ENCODE assay signal across 10 mouse cellular contexts in genomic region chr19:42777801-42778200, GRCm38 (mm10). TPM values are rescaled to one million over a fixed set of nuclear protein-coding genes. Genes with fewer than 3 reads are reported as not detected.
DNase-seq lines count a peak whose midpoint lies in the region; ATAC-seq and TF ChIP-seq lines count a peak whose summit lies in the region.
"Had no signal": no experiment of that assay in that cellular context is flagged by ENCODE, and none has a peak within 500 bp of the region (broad histone marks: within the 10 kb centered on the region; RNA-seq: fewer than 3 reads in every experiment).

No protein-coding gene starts in this region.

- no peaks in the 10 kb centered on the region for H3K36me3 ChIP-seq in liver, adult 2 months (ENCODE audit: control insufficient read depth, insufficient read depth, low read length)
- H3K36me3 ChIP-seq in liver, embryonic 12.5 days, result peaks cover 7% of the 10 kb centered on the region; the same call in 1 of the 2 replicates
- peaks cover 3% of the 10 kb centered on the region; the same call in 1 of the 2 replicates for H3K36me3 ChIP-seq in hindbrain, embryonic 10.5 days
- H3K36me3 ChIP-seq: lung, embryonic 15.5 days; stomach, embryonic 15.5 days had no signal

- no peaks in the 10 kb centered on the region for H3K9me3 ChIP-seq in liver, embryonic 12.5 days (replicated peaks)
- H3K9me3 ChIP-seq in hindbrain, embryonic 10.5 days, result no peaks in the 10 kb centered on the region
- H3K9me3 ChIP-seq: lung, embryonic 15.5 days; stomach, embryonic 15.5 days had no signal

- no peaks in the 10 kb centered on the region for H3K79me2 ChIP-seq in liver, adult 2 months (ENCODE audit: control insufficient read depth, insufficient read depth, low read length)

- peak; percentile 65 for TF ChIP-seq CTCF in liver, adult 2 months (IDR thresholded peaks at IDR 0.05; ENCODE audit: low read depth, low read length)

- no peak for TF ChIP-seq POLR2A in liver, adult 2 months (IDR thresholded peaks at IDR 0.05; ENCODE audit: extremely low read depth, insufficient read depth, low read length)

- no peaks in the 10 kb centered on the region for H3K27me3 ChIP-seq in liver, adult 2 months (ENCODE audit: control insufficient read depth, insufficient read depth, low read length)
- no peaks in the 10 kb centered on the region for H3K27me3 ChIP-seq in liver, embryonic 12.5 days (replicated peaks)
- no peaks in the 10 kb centered on the region for H3K27me3 ChIP-seq in hindbrain, embryonic 10.5 days (ENCODE audit: insufficient read depth, poor library complexity, severe bottlenecking)
- H3K27me3 ChIP-seq: lung, embryonic 15.5 days; stomach, embryonic 15.5 days had no signal

- peak; percentile 39 for DNase-seq in adrenal gland, adult 2 months
- DNase-seq in adrenal gland, postnatal 4 days (ENCODE audit: low spot score in 2 of 2), result no peak
- no peak for DNase-seq in liver, adult 2 months (ENCODE audit: extremely low read depth, low read depth, low spot score)
- DNase-seq in cerebellum, adult 9-11 months, result peak; percentile 25
- peak; percentile 18 to 49 for DNase-seq in natural killer cell, adult 2 months (ENCODE audit: low spot score in 2 of 2)
- no peak for DNase-seq in hindbrain, embryonic 10.5 days (ENCODE audit: low spot score)
- no peak for DNase-seq in gastrocnemius, adult 8-10 months (ENCODE audit: low spot score in 2 of 2)

- H3K4me1 ChIP-seq in liver, adult 2 months (ENCODE audit: control insufficient read depth, insufficient read depth, low read length), result peaks cover 2% of the 10 kb centered on the region; the same call in 1 of the 2 replicates
- H3K4me1 ChIP-seq in liver, embryonic 12.5 days, result peaks cover 22% of the 10 kb centered on the region
- peaks cover 22% of the 10 kb centered on the region for H3K4me1 ChIP-seq in hindbrain, embryonic 10.5 days (replicated peaks)

- ATAC-seq in liver, embryonic 12.5 days, result no peak

- no peak overlapping the region for H3K4me2 ChIP-seq in liver, embryonic 12.5 days
- H3K4me2 ChIP-seq: lung, embryonic 15.5 days; stomach, embryonic 15.5 days had no signal

- no peak overlapping the region for H3K9ac ChIP-seq in liver, adult 2 months (ENCODE audit: low read depth, low read length)
- no peak overlapping the region for H3K9ac ChIP-seq in liver, embryonic 12.5 days
- H3K9ac ChIP-seq: lung, embryonic 15.5 days; stomach, embryonic 15.5 days had no signal

- no peak overlapping the region for H3K27ac ChIP-seq in liver, adult 2 months (replicated peaks; ENCODE audit: insufficient read depth, low read depth, low read length)
- H3K27ac ChIP-seq in liver, embryonic 12.5 days, result no peak overlapping the region
- H3K27ac ChIP-seq in hindbrain, embryonic 10.5 days, result no peak overlapping the region
- H3K27ac ChIP-seq: lung, embryonic 15.5 days; stomach, embryonic 15.5 days had no signal

- 75% methylated on average over 5 of the region's 5 CpGs for WGBS in liver, adult 2 months
- 66% methylated on average over 5 of the region's 5 CpGs for WGBS in liver, embryonic 12.5 days (ENCODE audit: insufficient replicate concordance)
- WGBS in hindbrain, embryonic 10.5 days, result 77% methylated on average over 5 of the region's 5 CpGs

- H3K4me3 ChIP-seq in liver, adult 2 months (ENCODE audit: insufficient read depth, low read depth, low read length), result no peak overlapping the region
- no peak overlapping the region for H3K4me3 ChIP-seq in liver, embryonic 12.5 days
- no peak overlapping the region for H3K4me3 ChIP-seq in hindbrain, embryonic 10.5 days
- H3K4me3 ChIP-seq: lung, embryonic 15.5 days; stomach, embryonic 15.5 days had no signal

RNA-seq across cellular contexts. Expression of gene Hps1, which starts 2.0 kb away (rescaled TPM):
- total RNA-seq in adrenal gland, adult 2 months (2021), result 10 to 100 TPM; 25.7 to 29.1 TPM
- 185 and 307 TPM in 2 replicates for polyA plus RNA-seq in adrenal gland, adult 2 months (2012; rRNA removed)
- total RNA-seq in adrenal gland, postnatal 4 days (2021), result 10 to 100 TPM; 27.4 to 28.0 TPM
- total RNA-seq in liver, adult 2 months (2014; rRNA removed), result 3.1 and 3.8 TPM in 2 replicates
- 9.4 and 14.3 TPM in 2 replicates for polyA plus RNA-seq in liver, adult 2 months (2012; rRNA removed)
- 12.2 and 13.6 TPM in 2 replicates for polyA plus RNA-seq in liver, embryonic 12.5 days (2016; fragmentation: Nextera tagmentation; extraction: Ambion mirVana)
- 19.2 and 21.6 TPM in 2 replicates for polyA plus RNA-seq in hindbrain, embryonic 10.5 days (2016; fragmentation: Nextera tagmentation; extraction: Ambion mirVana)
- 1 to 10 TPM in 1 of 4 experiments, under 1 TPM in 3; 0.46 to 1.0 (median 0.86) TPM for total RNA-seq in gastrocnemius, adult 8-10 months (2022)

RNA-seq across cellular contexts. Expression of gene Pyroxd2, which starts 25.2 kb away (rescaled TPM):
- total RNA-seq in adrenal gland, adult 2 months (2021), result 10 to 100 TPM; 26.5 to 32.0 TPM
- polyA plus RNA-seq in adrenal gland, adult 2 months (2012; rRNA removed), result 40.8 and 49.4 TPM in 2 replicates
- 10 to 100 TPM; 54.2 to 55.8 TPM for total RNA-seq in adrenal gland, postnatal 4 days (2021)
- 6.6 and 9.2 TPM in 2 replicates for total RNA-seq in liver, adult 2 months (2014; rRNA removed)
- polyA plus RNA-seq in liver, adult 2 months (2012; rRNA removed), result 14.8 and 18.3 TPM in 2 replicates
- 1.3 and 1.5 TPM in 2 replicates for polyA plus RNA-seq in liver, embryonic 12.5 days (2016; fragmentation: Nextera tagmentation; extraction: Ambion mirVana)
- polyA plus RNA-seq in hindbrain, embryonic 10.5 days (2016; fragmentation: Nextera tagmentation; extraction: Ambion mirVana), result 0.68 and 1.3 TPM in 2 replicates
- total RNA-seq in gastrocnemius, adult 8-10 months (2022), result 1 to 10 TPM in 1 of 4 experiments, under 1 TPM in 3; 0.53 to 1.2 (median 0.87) TPM

Comparison
In these comparisons a context has a peak if more than half of its experiments do, and no peak if none do; other contexts are left out.
1. DNase-seq: peak in adrenal gland, adult 2 months (single experiment), cerebellum, adult 9-11 months (single experiment) and natural killer cell, adult 2 months (2 of 2); none in adrenal gland, postnatal 4 days (0 of 2), liver, adult 2 months (single experiment), hindbrain, embryonic 10.5 days (single experiment) and gastrocnemius, adult 8-10 months (0 of 2).